Mouse (Mus musculus): ENCODE results near the gene Mrpl22. TPM values are rescaled to one million over a fixed set of nuclear protein-coding genes. Genes with fewer than 3 reads are reported as not detected.

Mrpl22 gene
- polyA plus RNA-seq (2012; ENCODE audit: insufficient read depth, insufficient read length, missing spikeins), result 23.5 and 26.6 TPM in 2 replicates

DNA sequence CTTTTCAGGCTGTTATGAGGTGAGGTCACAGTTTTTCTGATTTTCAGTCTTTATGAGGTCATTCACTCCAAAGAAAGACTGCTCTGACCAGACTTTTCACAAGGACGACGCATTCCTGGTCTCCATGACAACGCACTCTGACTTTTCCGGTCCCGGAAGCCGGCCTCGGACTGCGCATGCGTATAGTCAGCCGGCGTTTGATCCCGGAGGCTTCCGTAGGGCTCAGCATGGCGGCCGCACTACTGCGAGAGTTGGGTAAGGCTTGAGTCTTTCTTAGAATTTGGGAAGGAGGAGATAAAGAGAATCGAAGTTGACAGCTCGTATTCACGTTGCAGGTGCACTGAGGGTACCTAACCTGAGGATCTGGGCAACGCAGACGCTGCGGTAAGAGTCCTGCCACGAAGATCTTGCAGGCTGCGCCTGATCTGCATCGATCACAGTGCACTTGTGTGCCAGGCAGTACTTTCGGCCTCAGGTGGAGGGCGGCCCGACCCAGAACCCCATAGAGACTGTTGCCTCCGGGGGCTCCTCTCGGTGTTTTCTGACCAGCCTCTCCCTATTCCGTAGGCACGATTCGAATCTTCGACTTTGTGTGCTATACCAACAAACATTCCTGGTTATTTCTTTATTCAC is at the start of gene Mrpl22:
Gene Mrpl22, plus strand, starts transcription at position 203 of the 633 bp plus-strand sequence.
- Histone ChIP-seq H3K4me3 (ENCODE audit: insufficient read depth, low read length) (peak within 1 kb of the TSS; percentile 94), H3K27ac (ENCODE audit: insufficient read depth, low read depth, low read length) (peak within 1 kb of the TSS; percentile 32; the same call in 1 of the 2 replicates), H3K4me1 (ENCODE audit: control insufficient read depth, insufficient read depth, low read length) (peaks cover 7% of the 10 kb centered on the region)
- no peak for TF ChIP-seq CTCF (IDR thresholded peaks at IDR 0.05; ENCODE audit: low read depth, low read length)
- TF ChIP-seq POLR2A (IDR thresholded peaks at IDR 0.05; ENCODE audit: borderline replicate concordance, low read depth, low read length), result no peak

DNA sequence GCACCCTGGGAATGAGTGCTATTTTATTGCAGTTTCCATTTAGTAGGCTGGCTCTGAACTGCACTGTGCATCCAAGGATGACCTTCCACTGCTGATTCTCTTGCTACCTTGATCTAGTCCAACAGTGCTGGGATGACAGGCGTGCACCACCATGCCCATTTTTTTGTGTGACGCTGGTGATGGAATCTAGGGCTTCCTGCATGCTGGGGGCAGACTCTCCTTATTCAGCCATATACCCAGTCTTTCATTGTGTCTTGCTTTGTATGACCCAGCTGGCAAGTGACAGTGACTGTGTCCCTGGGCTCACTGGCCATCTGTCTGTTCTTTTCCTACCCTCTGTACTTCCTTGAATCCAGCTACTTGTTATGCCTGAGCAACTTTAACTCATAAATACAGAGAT is 47.8 kb upstream of the Mrpl22 start:
- no peak for TF ChIP-seq POLR2A (IDR thresholded peaks at IDR 0.05; ENCODE audit: borderline replicate concordance, low read depth, low read length)
- Histone ChIP-seq H3K4me1 (ENCODE audit: control insufficient read depth, insufficient read depth, low read length) (peaks cover 7% of the 10 kb centered on the region; the same call in 1 of the 2 replicates), H3K4me3 (ENCODE audit: insufficient read depth, low read length) (no peak overlapping the region), H3K27ac (ENCODE audit: insufficient read depth, low read depth, low read length) (no peak overlapping the region)

DNA sequence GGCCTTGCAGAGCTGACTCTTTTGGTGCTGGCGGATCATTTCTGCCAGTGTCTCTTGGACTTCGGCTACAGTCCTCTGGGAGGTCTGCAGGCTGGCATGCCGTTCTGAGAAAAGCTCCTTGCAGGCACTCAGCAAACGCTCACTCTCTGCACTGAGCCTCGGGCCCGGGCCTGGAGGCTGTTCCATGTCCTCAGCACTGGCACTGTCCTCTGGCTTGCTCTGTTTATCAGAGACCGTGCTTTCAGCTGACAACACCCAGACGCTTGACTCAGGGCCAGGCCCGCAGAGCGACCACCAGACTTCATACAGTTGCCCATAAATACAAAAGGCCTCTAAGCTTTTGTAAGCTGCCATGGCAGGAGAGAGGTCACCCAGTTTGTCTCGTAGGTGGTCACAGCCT is 46.4 kb upstream of the Mrpl22 start:
- no peak overlapping the region for H3K27ac ChIP-seq (ENCODE audit: insufficient read depth, low read depth, low read length)
- no peak overlapping the region for H3K4me3 ChIP-seq (ENCODE audit: insufficient read depth, low read length)
- TF ChIP-seq POLR2A (IDR thresholded peaks at IDR 0.05; ENCODE audit: borderline replicate concordance, low read depth, low read length) (no peak), CTCF (IDR thresholded peaks at IDR 0.05; ENCODE audit: low read depth, low read length) (no peak)
- H3K4me1 ChIP-seq (ENCODE audit: control insufficient read depth, insufficient read depth, low read length), result peaks cover 7% of the 10 kb centered on the region; the same call in 1 of the 2 replicates

DNA sequence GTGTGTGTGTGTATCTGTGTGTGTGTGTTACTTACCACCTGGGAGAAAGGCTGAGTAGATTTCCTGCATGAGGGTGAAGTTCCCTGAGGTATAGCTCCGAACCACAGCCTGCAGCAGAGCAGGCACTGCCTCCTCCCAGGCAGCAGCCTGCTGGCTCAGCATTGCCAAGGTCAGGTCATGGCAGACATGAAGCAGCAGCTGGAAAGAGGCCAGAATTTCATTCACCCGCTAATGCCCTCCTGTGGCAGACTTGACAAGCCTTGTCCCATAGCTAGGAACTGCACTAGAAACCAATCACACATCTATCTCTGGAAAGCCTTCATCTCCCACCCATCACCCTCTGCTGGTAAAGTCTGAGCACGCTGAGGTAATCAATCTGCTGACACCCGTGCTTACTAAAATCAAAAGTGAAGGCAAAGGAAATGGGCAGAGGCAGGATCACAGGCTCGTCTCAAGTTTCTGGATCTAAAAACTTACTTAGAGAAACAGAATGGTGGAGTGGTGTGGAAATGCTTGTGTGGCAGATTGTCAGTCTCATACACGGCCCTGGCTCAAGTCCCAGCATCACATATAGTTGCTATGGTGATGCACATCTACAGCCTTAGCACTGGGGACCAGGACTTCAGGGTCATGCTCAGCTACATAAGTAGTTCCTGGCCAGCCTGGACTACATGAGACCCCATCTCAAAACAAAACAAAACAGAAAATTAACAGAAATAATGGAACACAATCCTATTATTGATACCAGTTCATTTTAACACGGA is 44.9 kb upstream of the Mrpl22 start:
- TF ChIP-seq POLR2A (IDR thresholded peaks at IDR 0.05; ENCODE audit: borderline replicate concordance, low read depth, low read length) (no peak), CTCF (IDR thresholded peaks at IDR 0.05; ENCODE audit: low read depth, low read length) (no peak)
- Histone ChIP-seq H3K4me3 (ENCODE audit: insufficient read depth, low read length) (no peak overlapping the region), H3K27ac (ENCODE audit: insufficient read depth, low read depth, low read length) (0 out of 2 replicates have a peak overlapping the region, but pooled peaks have one; percentile 1), H3K4me1 (ENCODE audit: control insufficient read depth, insufficient read depth, low read length) (peaks cover 7% of the 10 kb centered on the region; the same call in 1 of the 2 replicates)

- no peak overlapping the region for H3K4me3 ChIP-seq (ENCODE audit: insufficient read depth, low read length)
- TF ChIP-seq CTCF (IDR thresholded peaks at IDR 0.05; ENCODE audit: low read depth, low read length) (no peak), POLR2A (IDR thresholded peaks at IDR 0.05; ENCODE audit: borderline replicate concordance, low read depth, low read length) (no peak)
- peaks cover 7% of the 10 kb centered on the region; the same call in 1 of the 2 replicates for H3K4me1 ChIP-seq (ENCODE audit: control insufficient read depth, insufficient read depth, low read length)
- no peak overlapping the region for H3K27ac ChIP-seq (ENCODE audit: insufficient read depth, low read depth, low read length)
Measured at GRCm38 (mm10) chr11:58127544-58127943, 43.9 kb upstream of the Mrpl22 start.

GRCm38 (mm10) chr11:58129302-58129843 is 42.1 kb upstream of the Mrpl22 start:
- peaks cover 7% of the 10 kb centered on the region; the same call in 1 of the 2 replicates for H3K4me1 ChIP-seq (ENCODE audit: control insufficient read depth, insufficient read depth, low read length)
- TF ChIP-seq CTCF (IDR thresholded peaks at IDR 0.05; ENCODE audit: low read depth, low read length) (no peak), POLR2A (IDR thresholded peaks at IDR 0.05; ENCODE audit: borderline replicate concordance, low read depth, low read length) (no peak)

GRCm38 (mm10) chr11:58132026-58132425 is 39.4 kb upstream of the Mrpl22 start:
- Histone ChIP-seq H3K4me1 (ENCODE audit: control insufficient read depth, insufficient read depth, low read length) (peaks cover 10% of the 10 kb centered on the region), H3K4me3 (ENCODE audit: insufficient read depth, low read length) (no peak overlapping the region), H3K27ac (ENCODE audit: insufficient read depth, low read depth, low read length) (no peak overlapping the region)
- TF ChIP-seq CTCF (IDR thresholded peaks at IDR 0.05; ENCODE audit: low read depth, low read length), result no peak
- no peak for TF ChIP-seq POLR2A (IDR thresholded peaks at IDR 0.05; ENCODE audit: borderline replicate concordance, low read depth, low read length)

More at GRCm38 (mm10) chr11:58129302-58129843, 42.1 kb upstream of the Mrpl22 start:
- Histone ChIP-seq H3K27ac (ENCODE audit: insufficient read depth, low read depth, low read length) (no peak overlapping the region), H3K4me3 (ENCODE audit: insufficient read depth, low read length) (no peak overlapping the region)

DNA sequence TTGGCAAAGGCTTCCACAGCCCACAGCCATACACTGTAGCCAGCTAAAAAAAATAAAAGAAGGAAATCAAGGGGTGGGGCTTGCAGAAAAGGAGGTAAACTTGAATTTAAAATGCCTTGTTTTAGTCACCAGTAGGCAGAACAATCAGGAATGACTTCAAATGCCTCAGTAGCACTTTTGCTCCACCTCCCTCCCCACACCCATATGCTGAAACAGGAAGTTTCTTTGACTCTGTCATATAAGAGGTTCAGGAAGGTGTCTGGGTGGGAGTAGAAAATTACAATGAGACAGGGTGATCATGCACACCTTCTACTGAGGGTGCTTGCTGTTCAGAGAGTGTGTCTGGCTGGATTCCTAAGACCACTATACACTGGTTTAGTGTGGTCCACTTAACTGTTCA is 36.6 kb upstream of the Mrpl22 start:
- peaks cover 13% of the 10 kb centered on the region for H3K4me1 ChIP-seq (ENCODE audit: control insufficient read depth, insufficient read depth, low read length)
- H3K4me3 ChIP-seq (ENCODE audit: insufficient read depth, low read length), result no peak overlapping the region
- TF ChIP-seq CTCF (IDR thresholded peaks at IDR 0.05; ENCODE audit: low read depth, low read length), result no peak
- no peak for TF ChIP-seq POLR2A (IDR thresholded peaks at IDR 0.05; ENCODE audit: borderline replicate concordance, low read depth, low read length)
- H3K27ac ChIP-seq (ENCODE audit: insufficient read depth, low read depth, low read length), result no peak overlapping the region

DNA sequence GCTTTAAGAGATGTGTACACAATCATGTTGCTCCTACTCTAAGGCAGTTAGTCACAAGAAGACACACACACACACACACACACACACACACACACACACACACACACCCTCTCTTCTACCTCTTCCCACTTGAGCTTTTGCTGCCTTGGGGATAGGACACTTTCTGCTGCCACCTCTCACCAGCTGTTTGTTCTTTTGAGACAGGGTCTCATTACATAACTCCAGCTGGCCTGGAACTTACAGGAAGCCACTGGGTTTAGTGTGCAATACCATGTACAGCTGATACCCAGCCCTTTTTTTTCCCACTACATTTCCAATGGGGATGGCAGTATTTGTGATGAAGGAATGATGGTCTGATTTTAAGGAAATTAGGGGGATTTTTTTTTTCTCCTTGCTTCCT is 36.2 kb upstream of the Mrpl22 start:
- TF ChIP-seq POLR2A (IDR thresholded peaks at IDR 0.05; ENCODE audit: borderline replicate concordance, low read depth, low read length) (no peak), CTCF (IDR thresholded peaks at IDR 0.05; ENCODE audit: low read depth, low read length) (no peak)
- peaks cover 14% of the 10 kb centered on the region for H3K4me1 ChIP-seq (ENCODE audit: control insufficient read depth, insufficient read depth, low read length)

DNA sequence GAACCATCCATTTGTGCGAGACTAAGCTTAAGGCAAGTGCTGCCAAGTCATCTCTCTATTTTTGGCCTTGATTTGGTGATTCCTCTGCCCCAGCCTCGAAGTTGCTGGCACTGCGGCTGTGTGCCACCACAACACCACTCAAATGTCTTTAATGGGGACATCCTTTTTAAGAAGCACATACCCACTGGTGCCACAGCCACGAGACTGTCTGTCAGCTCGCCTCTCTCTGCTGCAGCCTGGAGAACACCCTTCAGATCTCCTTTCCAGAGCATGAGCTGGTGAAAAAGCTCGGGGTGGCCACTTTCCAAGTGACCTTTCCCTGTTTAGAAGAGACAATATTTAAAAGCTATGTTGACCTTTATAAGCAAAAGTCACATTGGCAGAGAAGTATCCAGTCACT is 34.8 kb upstream of the Mrpl22 start:
- Histone ChIP-seq H3K4me3 (ENCODE audit: insufficient read depth, low read length) (no peak overlapping the region), H3K27ac (ENCODE audit: insufficient read depth, low read depth, low read length) (no peak overlapping the region), H3K4me1 (ENCODE audit: control insufficient read depth, insufficient read depth, low read length) (peaks cover 14% of the 10 kb centered on the region)
- TF ChIP-seq CTCF (IDR thresholded peaks at IDR 0.05; ENCODE audit: low read depth, low read length), result no peak

More for the DNA sequence above, 36.2 kb upstream of the Mrpl22 start:
- Histone ChIP-seq H3K27ac (ENCODE audit: insufficient read depth, low read depth, low read length) (no peak overlapping the region), H3K4me3 (ENCODE audit: insufficient read depth, low read length) (no peak overlapping the region)
